Mouse (Mus musculus) layer of hippocampus, adult 9-10 months (tissue): Measurements from ENCODE around the gene Ascc1.
"Not testable (repeated sequence)": the region's sequence is repeated elsewhere in the genome, so short reads cannot be mapped to it uniquely, and the experiment has no call there.

Experiments
- DNase-seq: peaks from one replicate; pipeline ENCODE4 v3.0.0; 2022; ENCODE audit warnings: low spot score

The Ascc1 gene

DNA sequence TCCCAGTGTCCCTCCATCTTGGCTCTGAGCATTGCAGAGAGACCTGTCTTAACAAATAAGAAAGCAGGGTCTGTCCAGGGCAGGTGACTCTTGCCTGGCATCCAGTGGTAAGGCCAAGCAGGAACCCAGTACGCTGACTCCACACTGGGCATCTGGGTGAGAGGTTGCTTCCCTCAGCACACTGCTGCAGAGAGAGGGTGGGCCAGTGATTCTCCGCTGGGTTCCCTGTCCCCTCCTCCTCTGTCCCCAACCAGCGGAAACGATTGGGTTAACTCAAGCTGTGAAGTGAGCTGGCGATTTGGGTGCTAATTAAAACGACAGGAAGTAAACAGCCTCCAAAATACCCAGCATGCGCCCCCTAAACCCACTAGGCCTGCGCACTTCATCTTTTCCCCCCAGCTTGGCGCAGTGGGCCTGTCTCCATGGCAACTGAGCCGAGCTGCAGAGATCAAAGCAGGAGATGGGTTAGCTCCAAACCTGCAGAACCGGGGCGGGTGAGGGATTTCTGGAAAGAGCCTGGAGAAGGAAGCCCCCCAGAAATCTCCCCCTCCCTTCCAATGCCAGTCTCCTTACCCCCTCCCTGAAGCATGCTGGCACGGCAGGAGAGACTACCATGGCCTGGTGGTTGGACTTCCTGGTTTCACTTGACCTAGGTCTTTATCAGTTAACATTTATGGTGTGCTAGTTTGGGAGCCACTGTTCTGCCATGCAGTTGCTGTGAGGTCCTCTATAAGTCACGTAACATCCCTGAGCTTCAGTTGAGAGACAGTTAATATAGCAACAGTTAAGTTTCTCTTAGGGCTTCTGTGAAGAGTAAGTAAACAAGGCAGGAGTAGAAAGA is 113.0 kb downstream of the Ascc1 start:
- DNase-seq: peak; percentile 71

DNA sequence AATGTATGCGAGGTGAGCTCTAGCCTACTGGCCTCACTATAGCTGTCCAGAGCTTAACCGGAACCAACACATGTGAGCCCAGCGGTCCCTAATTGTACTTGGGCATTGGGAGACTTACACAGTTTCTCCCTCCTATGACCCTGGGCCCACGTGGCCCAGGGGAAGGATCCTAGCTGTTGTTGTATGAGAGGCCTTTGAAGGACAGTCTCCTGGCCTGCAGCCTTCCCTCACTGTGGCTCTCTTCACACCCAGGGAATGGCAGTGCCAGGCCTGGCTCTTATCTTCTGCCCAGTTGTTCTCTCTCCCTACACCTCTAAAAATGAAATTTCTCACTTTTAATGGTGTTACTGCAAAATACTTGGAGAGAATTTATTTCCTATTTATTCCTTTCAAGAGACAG is 114.4 kb downstream of the Ascc1 start:
- DNase-seq: no peak

- DNase-seq: no peak
Observed at GRCm38 (mm10) chr10:60118464-60118863, 115.9 kb downstream of the Ascc1 start.

GRCm38 (mm10) chr10:60120630-60121029 is 118.0 kb downstream of the Ascc1 start:
- no peak for DNase-seq

DNA sequence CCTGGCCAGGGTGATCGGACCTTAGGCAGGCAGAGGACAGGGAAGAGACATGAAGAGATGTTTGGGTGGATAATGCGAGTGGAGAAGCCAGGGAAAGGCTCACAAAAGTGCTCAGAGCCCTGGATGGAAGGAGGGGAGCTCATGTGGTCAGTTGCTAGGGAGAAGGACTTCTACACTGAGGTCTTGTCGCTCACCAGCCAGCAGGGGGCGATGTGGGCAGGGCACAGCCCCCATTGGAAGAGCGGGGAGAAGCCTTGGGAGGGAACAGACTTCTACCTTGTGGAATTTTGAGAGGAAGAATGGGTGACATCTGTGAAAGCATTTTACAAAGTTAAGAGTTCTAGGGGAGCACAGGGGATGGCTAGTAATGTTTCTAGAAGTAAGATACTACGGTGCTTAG is 121.5 kb downstream of the Ascc1 start:
- no peak for DNase-seq

DNA sequence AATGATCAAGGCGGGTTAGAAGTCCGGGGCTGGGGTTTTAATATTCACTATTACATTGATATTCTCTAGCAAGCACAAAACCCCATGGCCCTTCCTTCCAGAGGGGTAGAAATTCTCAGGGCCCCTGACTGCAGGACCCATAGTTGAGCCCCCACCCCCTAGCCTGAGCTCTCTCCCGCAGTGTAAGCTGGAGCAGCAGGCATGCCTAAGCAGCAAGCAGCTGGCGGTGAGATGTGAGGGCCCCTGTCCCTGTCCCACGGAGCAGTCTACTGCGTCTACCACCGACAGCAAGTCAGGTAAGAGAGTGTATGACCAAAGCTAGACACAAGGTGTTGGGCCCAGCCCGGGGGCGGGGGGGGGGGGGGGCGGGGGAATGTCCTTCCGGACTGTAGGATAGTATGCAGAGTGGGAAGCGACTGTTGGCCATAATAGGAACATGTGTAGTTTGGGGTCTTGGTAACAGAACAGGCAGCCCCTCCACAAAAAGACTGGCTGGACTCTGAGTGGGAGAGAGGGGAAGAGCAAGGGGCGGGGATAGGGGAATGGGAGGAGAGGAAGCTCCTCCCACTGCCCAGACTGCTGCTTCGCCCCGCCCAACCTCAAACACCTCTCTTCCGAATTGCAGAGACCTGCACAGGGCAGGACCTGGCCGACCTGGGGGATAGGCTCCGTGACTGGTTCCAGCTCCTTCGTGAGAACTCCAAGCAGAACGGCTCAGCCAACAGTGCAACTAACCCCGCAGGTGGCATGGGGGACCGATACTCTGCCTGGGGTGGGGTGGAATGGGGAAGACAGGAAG is 123.1 kb downstream of the Ascc1 start:
- DNase-seq: no peak

GRCm38 (mm10) chr10:60128287-60128686 is 125.7 kb downstream of the Ascc1 start:
- DNase-seq: no peak

- DNase-seq: no peak
Observed at GRCm38 (mm10) chr10:60130504-60130903, 127.9 kb downstream of the Ascc1 start.

DNA sequence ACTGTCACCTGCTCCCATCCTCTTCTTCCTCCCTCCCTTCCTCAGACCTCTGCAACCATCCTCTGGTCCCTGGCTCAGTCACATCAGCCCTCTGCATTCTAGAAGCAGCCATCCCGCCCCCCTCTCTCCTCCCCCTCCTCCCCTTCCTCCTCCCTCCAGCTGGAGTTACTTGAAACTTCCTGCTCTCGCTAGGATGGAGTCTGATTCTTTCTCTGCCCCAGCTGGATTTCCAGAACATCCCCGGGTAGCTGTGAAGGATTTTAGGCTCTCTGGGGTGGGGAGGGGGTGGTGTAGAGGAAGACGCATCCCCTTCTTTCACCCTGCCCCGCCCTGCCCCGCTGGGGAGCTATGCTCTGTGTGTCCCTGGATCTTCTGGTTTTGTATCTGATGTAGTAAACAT is 130.9 kb downstream of the Ascc1 start:
- DNase-seq: no peak

- DNase-seq: no peak
Observed at GRCm38 (mm10) chr10:60134201-60134600, 131.6 kb downstream of the Ascc1 start.

DNA sequence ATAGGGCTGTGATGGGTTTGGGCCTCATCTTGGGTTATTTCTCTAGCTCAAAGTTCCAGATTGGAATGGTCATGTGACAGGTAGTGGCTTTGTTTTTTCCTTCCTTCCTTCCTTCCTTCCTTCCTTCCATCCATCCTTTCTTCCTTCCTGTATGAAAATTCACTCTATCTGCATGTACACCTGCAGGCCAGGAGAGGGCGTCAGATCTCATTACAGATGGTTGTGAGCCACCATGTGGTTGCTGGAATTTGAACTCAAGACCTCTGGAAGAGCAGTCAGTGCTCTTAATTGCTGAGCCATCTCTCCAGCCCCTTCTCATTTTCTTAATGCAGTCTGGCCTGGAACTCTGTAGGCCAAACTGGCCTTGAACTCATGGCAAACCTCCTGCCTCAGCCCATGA is 133.4 kb downstream of the Ascc1 start:
- DNase-seq: not testable (repeated sequence)

- DNase-seq: no peak
Observed at GRCm38 (mm10) chr10:60136935-60137334, 134.3 kb downstream of the Ascc1 start.

GRCm38 (mm10) chr10:60138680-60139079 is 136.1 kb downstream of the Ascc1 start:
- DNase-seq: no peak

DNA sequence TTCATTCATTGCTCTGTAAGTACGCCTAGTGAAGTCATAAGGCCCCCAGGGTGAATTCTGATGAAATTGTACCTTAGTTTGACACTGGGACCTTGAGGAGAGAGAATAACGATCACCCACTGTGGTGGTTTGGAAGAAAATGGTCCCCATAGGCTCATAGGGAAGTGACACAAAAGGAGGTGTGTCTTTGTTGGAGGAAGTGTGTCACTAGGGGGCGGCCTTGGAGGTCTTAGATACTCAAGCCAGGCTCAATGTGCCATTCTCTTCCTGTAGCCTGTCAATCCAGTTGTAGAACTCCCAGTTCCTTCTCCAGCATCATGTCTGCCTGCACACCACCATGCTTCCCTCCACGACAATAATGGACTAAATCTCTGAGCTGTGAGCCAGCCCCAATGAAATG is 138.1 kb downstream of the Ascc1 start:
- no peak for DNase-seq

DNA sequence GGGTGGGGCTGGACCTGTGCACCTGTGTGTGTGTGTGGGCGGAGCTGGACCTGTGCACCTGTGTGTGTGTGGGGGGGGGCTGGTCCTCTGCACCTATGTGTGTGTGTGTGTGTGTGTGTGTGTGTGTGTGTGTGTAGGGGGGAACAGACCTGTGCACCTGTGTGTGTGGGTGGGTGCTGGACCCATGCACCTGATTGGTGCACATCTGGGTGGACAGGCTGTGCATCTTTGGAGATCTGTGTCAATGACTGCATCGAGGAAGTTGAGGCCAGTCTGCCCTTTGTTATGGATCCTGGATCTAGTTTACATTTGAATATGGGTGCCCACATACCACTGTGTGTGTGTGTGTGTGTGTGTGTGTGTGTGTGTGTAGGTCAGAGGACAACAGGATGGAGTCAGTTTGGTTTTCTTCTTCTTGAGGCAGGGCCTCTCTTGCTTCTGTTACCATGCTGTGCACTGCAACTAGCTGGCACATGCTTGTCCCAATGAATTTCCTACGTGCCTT is 139.1 kb downstream of the Ascc1 start:
- no peak for DNase-seq

- not testable (repeated sequence) for DNase-seq
Observed at GRCm38 (mm10) chr10:60147510-60148047, 145.0 kb downstream of the Ascc1 start.

GRCm38 (mm10) chr10:60148087-60148486 is 145.5 kb downstream of the Ascc1 start:
- no peak for DNase-seq
